In genomic region chr14:43804435-43804834, GRCm38 (mm10) we compare ENCODE assay signal across 18 mouse cellular contexts. TPM values are rescaled to one million over a fixed set of nuclear protein-coding genes. Genes with fewer than 3 reads are reported as not detected.
"Had no signal": no experiment of that assay in that cellular context is flagged by ENCODE, and none has a peak within 500 bp of the region (broad histone marks: within the 10 kb centered on the region; RNA-seq: fewer than 3 reads in every experiment).

No protein-coding gene starts in this region.

RNA-seq across cellular contexts. Expression of gene Gm8180, which starts 19.9 kb away (rescaled TPM):
- total RNA-seq: layer of hippocampus, postnatal 14 days; left cerebral cortex, postnatal 25 days; megakaryocyte, adult 5-6 weeks; monocyte, adult 5-6 weeks; neutrophil, adult 5-6 weeks had no signal
- polyA plus RNA-seq: intestine, embryonic 15.5 days; kidney, embryonic 14.5 days; limb, embryonic 10.5 days; limb, embryonic 13.5 days; liver, embryonic 13.5 days; lung, embryonic 16.5 days; macrophage; midbrain, embryonic 12.5 days; midbrain, embryonic 15.5 days; myocyte; neural tube, embryonic 13.5 days; stomach, embryonic 15.5 days; urinary bladder, adult 2 months had no signal

RNA-seq across cellular contexts. Expression of gene Gm6526, which starts 56.8 kb away (rescaled TPM):
- total RNA-seq: layer of hippocampus, postnatal 14 days; left cerebral cortex, postnatal 25 days; megakaryocyte, adult 5-6 weeks; monocyte, adult 5-6 weeks; neutrophil, adult 5-6 weeks had no signal
- polyA plus RNA-seq: intestine, embryonic 15.5 days; kidney, embryonic 14.5 days; limb, embryonic 10.5 days; limb, embryonic 13.5 days; liver, embryonic 13.5 days; lung, embryonic 16.5 days; macrophage; midbrain, embryonic 12.5 days; midbrain, embryonic 15.5 days; myocyte; neural tube, embryonic 13.5 days; stomach, embryonic 15.5 days; urinary bladder, adult 2 months had no signal
